Mouse (Mus musculus) liver, adult 2 months (tissue): ENCODE measurements around the gene Olfr683.
"Not testable (repeated sequence)": the region's sequence is repeated elsewhere in the genome, so short reads cannot be mapped to it uniquely, and the experiment has no call there.

Source experiments
- CTCF ChIP-seq: fragments of 200-500 bp; IDR thresholded peaks from 2 replicates; pipeline ENCODE4 v1.5.1; 2011; ENCODE audit warnings: low read depth, low read length, control low read depth
- POLR2A ChIP-seq: fragments of 200-500 bp; IDR thresholded peaks from 2 replicates; pipeline ENCODE4 v1.6.1; 2011; ENCODE audit warnings: low read length, control low read depth; ENCODE audit not compliant: insufficient read depth; ENCODE audit errors: extremely low read depth

DNA sequence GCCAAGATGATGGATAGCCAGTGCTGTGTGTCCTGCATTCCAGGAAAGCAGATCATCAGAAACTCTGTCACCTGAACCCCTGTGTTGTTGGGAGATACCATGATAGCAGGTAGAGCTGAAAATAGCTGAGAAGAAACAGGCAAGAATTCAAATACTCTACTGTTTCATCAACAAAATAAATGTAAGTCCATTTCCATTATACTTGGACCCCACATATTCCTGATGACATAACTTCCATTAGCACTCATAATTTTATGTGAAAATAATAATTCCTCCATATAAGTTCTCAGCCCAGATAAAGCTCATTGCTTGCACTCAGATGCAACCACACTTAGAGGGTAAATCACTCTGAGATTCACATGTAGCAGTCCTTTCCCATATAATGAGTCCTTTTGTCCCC lies 54.1 kb downstream of the Olfr683 start, which contains the start of gene Olfr680-ps1:
- TF ChIP-seq CTCF, POLR2A: not testable (repeated sequence)
